Mouse (Mus musculus) cerebellum, adult (tissue): Measurements from ENCODE around the gene Madd.
A peak's percentile ranks its signal among the peaks of the same experiment; 100 is the strongest.

Experiments
- ATAC-seq: cut with Nextera tagmentation; 2 replicates; pipeline ENCODE4 v1.9.2; 2017; ENCODE audit warnings: mild to moderate bottlenecking, moderate library complexity, mixed read lengths; ENCODE audit not compliant: insufficient number of reproducible peaks, low FRiP score, low TSS enrichment

Madd gene

GRCm38 (mm10) chr2:91108156-91108555 is 75.5 kb downstream of the Madd start:
- no peak for ATAC-seq

DNA sequence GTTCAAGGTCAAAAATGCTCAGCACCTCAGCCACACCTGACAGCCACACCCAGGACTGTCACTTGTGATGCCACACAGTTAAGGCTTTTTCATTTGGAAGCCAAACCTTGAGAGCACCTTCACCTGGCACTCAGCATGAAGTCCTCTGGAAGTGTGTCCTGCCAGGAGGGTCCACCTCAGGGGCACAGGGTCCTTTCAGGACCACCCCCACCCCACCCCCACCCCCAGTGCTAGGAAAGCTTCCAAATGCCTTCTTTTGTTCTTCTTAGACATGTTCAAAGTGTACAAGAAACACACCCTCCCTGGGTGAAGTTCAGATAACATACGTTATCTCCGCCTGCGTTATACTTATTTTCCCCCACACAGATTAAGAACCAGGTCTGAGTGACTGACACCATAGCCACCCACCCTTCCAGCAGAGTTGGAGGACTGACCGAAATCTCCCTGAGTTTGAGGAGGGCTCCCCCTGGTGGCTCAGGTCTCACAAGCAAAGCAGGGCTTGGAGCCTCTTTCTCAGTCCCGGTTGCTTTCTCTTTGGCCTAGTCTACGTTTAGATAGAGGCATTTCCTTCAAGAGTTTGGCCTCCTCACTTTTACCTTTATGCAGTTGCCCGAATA is 82.4 kb downstream of the Madd start:
- peak; percentile 87 for ATAC-seq

DNA sequence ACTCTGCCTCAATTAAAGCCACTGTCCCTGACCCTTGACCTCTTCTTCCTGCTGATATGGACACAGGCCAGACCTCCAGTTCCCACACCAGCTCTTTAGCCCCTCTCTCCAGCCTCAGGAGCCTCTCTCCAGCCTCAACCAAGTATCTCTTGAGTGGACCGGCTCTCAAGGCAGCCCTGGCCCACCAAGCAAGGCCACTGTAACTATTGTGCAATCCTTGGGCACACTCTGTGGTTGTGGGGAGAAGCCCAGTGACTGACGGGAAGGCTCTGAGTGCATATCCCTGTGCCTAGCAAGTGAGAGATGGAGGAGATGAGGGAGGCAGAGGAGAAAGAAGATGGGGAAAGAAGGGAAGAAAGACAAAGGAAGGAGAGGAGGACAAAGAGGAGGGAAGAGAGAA is 85.5 kb downstream of the Madd start:
- ATAC-seq = no peak

GRCm38 (mm10) chr2:91097015-91097414 is 86.6 kb downstream of the Madd start:
- ATAC-seq = no peak

- ATAC-seq = no peak
Observed at GRCm38 (mm10) chr2:91096524-91096923, 87.1 kb downstream of the Madd start.

GRCm38 (mm10) chr2:91090827-91091226 is 92.8 kb downstream of the Madd start:
- no peak for ATAC-seq

- ATAC-seq = no peak
Observed at GRCm38 (mm10) chr2:91090208-91090607, 93.4 kb downstream of the Madd start.

DNA sequence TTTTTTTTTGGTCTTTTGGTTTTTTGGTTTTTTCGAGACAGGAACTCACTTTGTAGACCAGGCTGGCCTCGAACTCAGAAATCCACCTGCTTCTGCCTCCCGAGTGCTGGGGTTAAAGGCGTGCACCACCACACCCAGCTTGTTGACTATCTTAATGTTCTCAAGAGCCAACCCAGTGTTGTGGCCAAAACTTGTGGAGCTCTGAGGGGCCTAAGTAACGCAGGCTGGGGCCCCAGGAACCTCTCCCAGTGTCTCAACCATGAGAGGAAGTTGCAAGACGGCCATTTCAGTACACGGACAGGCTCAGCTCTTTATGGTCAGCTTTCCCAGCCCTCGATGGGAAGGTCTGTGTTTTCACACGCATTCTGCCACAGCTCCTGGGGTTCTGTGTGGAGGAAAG is 94.7 kb downstream of the Madd start:
- no peak for ATAC-seq

- ATAC-seq = no peak
Observed at GRCm38 (mm10) chr2:91087453-91087852, 96.2 kb downstream of the Madd start.
